Mouse (Mus musculus) intestine, postnatal 0 days (tissue): ENCODE data around the gene Enthd1. TPM values are rescaled to one million over a fixed set of nuclear protein-coding genes. Genes with fewer than 3 reads are reported as not detected.

Experiments
- ATAC-seq: fragments of 200-750 bp; cut with Nextera tagmentation; 2 replicates; pipeline ENCODE4 v1.8.0; 2017; ENCODE audit warnings: mild to moderate bottlenecking, moderate TSS enrichment, moderate library complexity
- H3K27ac ChIP-seq: fragments of 300-500 bp; sonication (generic); 2 replicates; pipeline ENCODE4 v1.5.1; 2014; ENCODE audit warnings: mild to moderate bottlenecking, low read depth, low read length, moderate library complexity
- H3K27me3 ChIP-seq: fragments of 300-500 bp; sonication (generic); replicated peaks from 2 replicates; pipeline ENCODE4 v1.6.1; 2014; ENCODE audit warnings: low read length, mixed read lengths; ENCODE audit not compliant: control insufficient read depth, insufficient read depth
- H3K36me3 ChIP-seq: fragments of 300-500 bp; sonication (generic); 2 replicates; pipeline ENCODE4 v1.6.1; 2014; ENCODE audit warnings: mild to moderate bottlenecking, moderate library complexity; ENCODE audit not compliant: control insufficient read depth, insufficient read depth
- H3K4me1 ChIP-seq: fragments of 300-500 bp; sonication (generic); replicated peaks from 2 replicates; pipeline ENCODE4 v1.6.1; 2014; ENCODE audit warnings: antibody characterized with exemption, low read length, mixed read lengths; ENCODE audit not compliant: control insufficient read depth, insufficient read depth
- H3K4me2 ChIP-seq: fragments of 300-500 bp; sonication (generic); replicated peaks from 2 replicates; pipeline ENCODE4 v1.6.1; 2014; ENCODE audit warnings: low read depth, mild to moderate bottlenecking, moderate library complexity
- H3K4me3 ChIP-seq: fragments of 300-500 bp; sonication (generic); 2 replicates; pipeline ENCODE4 v1.5.1; 2014; ENCODE audit warnings: low read depth, low read length
- H3K9ac ChIP-seq: fragments of 300-500 bp; sonication (generic); 2 replicates; pipeline ENCODE4 v1.6.1; 2014; ENCODE audit warnings: mild to moderate bottlenecking, low read depth, low read length
- H3K9me3 ChIP-seq: fragments of 300-500 bp; sonication (generic); 2 replicates; pipeline ENCODE4 v1.6.1; 2016; ENCODE audit warnings: mixed run types; ENCODE audit not compliant: control insufficient read depth
- CTCF ChIP-seq: sonication (generic); IDR thresholded peaks from 2 replicates; pipeline ENCODE4 v1.5.1; 2016; ENCODE audit warnings: low read depth, mild to moderate bottlenecking, control low read depth, antibody characterized with exemption, moderate library complexity
- WGBS: fragments of 180-500 bp; shearing (Covaris S2); extraction: QIAGEN DNeasy Blood & Tissue Kit; methylation state at CpG from one replicate; pipeline ENCODE4 v1.1.7; 2014; 5-methylcytosine and 5-hydroxymethylcytosine counted together
- polyA plus RNA-seq: library from polyadenylated mRNA; unstranded; fragments of >200 nt; fragmentation: Nextera tagmentation; extraction: Ambion mirVana; gene quantifications from 2 replicates; pipeline ENCODE4 v1.2.1, GENCODE M21; 2015

Enthd1 gene
- polyA plus RNA-seq, 1 experiment from 2014 or later, result not detected

DNA sequence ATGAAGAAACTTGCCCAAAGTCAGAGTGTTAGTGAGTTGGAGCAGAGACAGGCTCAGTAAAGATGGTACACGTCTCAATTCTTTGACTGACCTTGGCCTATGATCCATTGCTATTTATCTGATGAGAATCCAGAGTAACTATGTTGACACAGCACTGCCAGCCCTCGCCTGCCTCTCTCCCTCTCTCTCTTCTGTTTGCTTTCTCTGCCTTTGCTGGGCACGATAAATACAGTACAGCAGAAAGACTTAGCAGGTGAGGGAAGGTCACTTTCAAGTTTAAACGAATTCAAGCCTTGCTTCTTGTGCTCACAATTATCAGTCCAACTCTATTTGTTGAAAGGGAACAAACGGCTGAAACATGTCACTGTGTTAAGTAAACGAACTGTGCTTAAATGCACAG is 19.5 kb downstream of the Enthd1 start:
- no peak overlapping the region for H3K4me3 ChIP-seq
- no peak for TF ChIP-seq CTCF
- H3K4me1 ChIP-seq, result no peaks in the 10 kb centered on the region
- no peak overlapping the region for H3K9ac ChIP-seq
- ATAC-seq, result no peak
- no peak overlapping the region for H3K27ac ChIP-seq
- H3K4me2 ChIP-seq, result no peak overlapping the region
- no peaks in the 10 kb centered on the region for H3K9me3 ChIP-seq
- H3K27me3 ChIP-seq, result no peaks in the 10 kb centered on the region
- 20% methylated on average over 6 of the region's 6 CpGs for WGBS
- no peaks in the 10 kb centered on the region for H3K36me3 ChIP-seq

- Histone ChIP-seq H3K4me3 (no peak overlapping the region), H3K4me2 (no peak overlapping the region), H3K4me1 (no peaks in the 10 kb centered on the region), H3K9me3 (no peaks in the 10 kb centered on the region), H3K9ac (no peak overlapping the region), H3K27me3 (no peaks in the 10 kb centered on the region), H3K27ac (no peak overlapping the region), H3K36me3 (no peaks in the 10 kb centered on the region)
- no peak for TF ChIP-seq CTCF
- WGBS, result 43% methylated on average over 3 of the region's 3 CpGs
- no peak for ATAC-seq
Observed at GRCm38 (mm10) chr15:80544115-80544514, 20.8 kb downstream of the Enthd1 start.

DNA sequence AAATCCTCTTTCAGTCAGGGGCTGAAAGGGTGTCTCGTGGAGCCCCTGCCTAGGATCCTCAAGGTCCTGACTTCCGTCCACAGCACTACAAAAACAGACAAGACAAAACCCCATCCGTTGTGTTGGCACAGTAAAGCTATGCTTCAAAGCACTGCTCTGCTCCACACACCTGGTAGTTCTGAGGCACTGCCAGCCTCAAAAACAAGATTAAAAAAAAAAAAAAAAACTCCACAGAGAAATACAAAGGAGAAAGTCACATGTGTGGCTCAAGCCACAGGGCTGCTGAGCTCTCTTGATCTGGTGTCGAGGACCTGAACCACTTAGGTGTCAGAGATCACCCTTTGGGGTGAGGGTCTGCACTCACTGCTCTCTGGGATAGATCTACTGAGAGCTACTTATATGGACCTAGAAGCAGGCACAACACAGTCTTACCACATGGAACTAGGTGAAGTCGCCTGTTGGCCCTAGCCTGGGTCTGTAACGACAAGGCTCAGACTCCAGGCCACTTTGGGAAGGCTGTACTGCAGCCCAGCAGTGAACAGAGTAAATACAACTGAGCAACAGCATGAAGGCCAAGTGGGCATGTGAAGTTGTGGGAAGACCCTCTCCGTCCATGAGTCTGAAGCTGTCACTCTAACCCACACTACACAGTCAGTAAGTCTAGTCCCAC is 26.1 kb downstream of the Enthd1 start:
- H3K27me3 ChIP-seq, result no peaks in the 10 kb centered on the region
- no peak overlapping the region for H3K4me2 ChIP-seq
- WGBS, result 85% methylated on average over 7 of the region's 7 CpGs
- no peak overlapping the region for H3K4me3 ChIP-seq
- no peak for ATAC-seq
- H3K9me3 ChIP-seq, result no peaks in the 10 kb centered on the region
- H3K9ac ChIP-seq, result no peak overlapping the region
- H3K36me3 ChIP-seq, result no peaks in the 10 kb centered on the region
- no peak for TF ChIP-seq CTCF
- no peaks in the 10 kb centered on the region for H3K4me1 ChIP-seq
- no peak overlapping the region for H3K27ac ChIP-seq

DNA sequence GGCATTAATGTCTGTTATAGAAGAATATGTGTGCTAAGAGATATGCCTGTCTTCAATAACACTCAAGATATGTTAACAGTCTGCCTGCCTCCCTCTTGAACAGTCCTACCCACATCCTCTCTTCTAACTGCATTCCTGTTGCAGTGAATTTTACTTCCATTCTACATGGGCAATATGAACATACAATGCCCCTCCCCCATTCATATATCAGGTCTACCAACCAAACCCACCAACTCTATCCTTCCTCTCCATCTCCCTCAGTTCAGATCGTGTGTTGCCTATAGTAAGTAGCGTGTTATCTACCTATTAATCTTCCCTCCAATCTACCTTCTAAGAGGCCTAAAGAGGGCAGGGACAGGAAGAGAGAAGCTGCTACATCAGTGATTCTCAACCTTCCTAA is 26.9 kb downstream of the Enthd1 start:
- 80% methylated on average over 2 of the region's 2 CpGs for WGBS

DNA sequence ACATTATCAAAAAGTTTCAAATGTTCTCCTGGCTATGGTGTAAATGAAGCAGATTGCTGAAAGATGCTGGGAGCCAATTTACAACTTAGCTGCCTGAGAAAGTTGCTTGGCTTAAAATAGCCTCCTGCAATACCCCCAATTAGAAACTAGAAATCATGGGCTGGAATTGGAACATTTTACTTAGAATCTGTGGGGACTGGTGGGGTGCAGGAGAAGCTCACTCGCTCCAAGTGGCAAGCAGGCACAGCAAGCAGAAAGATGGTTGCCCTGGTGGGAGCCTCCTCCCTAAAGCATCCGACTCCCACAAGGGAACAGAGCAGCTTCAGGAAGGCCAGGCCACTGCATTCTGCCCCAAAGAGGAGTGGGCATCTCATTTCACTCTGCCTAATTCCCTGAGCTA is 28.9 kb downstream of the Enthd1 start:
- no peak for ATAC-seq
- Histone ChIP-seq H3K4me3 (no peak overlapping the region), H3K36me3 (no peaks in the 10 kb centered on the region), H3K4me1 (no peaks in the 10 kb centered on the region), H3K9ac (no peak overlapping the region), H3K4me2 (no peak overlapping the region), H3K27ac (no peak overlapping the region), H3K27me3 (no peaks in the 10 kb centered on the region), H3K9me3 (no peaks in the 10 kb centered on the region)
- no peak for TF ChIP-seq CTCF
- WGBS, result 73% methylated on average over 2 of the region's 2 CpGs

More for the DNA sequence above, 26.9 kb downstream of the Enthd1 start:
- Histone ChIP-seq H3K27ac (no peak overlapping the region), H3K4me2 (no peak overlapping the region), H3K27me3 (no peaks in the 10 kb centered on the region), H3K9ac (no peak overlapping the region), H3K4me3 (no peak overlapping the region), H3K4me1 (no peaks in the 10 kb centered on the region), H3K36me3 (no peaks in the 10 kb centered on the region), H3K9me3 (no peaks in the 10 kb centered on the region)
- no peak for TF ChIP-seq CTCF
- ATAC-seq, result no peak

- no peak for TF ChIP-seq CTCF
- H3K4me2 ChIP-seq, result no peak overlapping the region
- WGBS, result 64% methylated on average over 6 of the region's 6 CpGs
Observed at GRCm38 (mm10) chr15:80533274-80533673, 31.7 kb downstream of the Enthd1 start.

More at GRCm38 (mm10) chr15:80533274-80533673, 31.7 kb downstream of the Enthd1 start:
- Histone ChIP-seq H3K36me3 (no peaks in the 10 kb centered on the region), H3K9ac (no peak overlapping the region), H3K27me3 (no peaks in the 10 kb centered on the region), H3K4me3 (no peak overlapping the region), H3K27ac (no peak overlapping the region), H3K9me3 (no peaks in the 10 kb centered on the region), H3K4me1 (no peaks in the 10 kb centered on the region)
- no peak for ATAC-seq
